Mouse (Mus musculus): ENCODE results near the gene Med25. TPM values are rescaled to one million over a fixed set of nuclear protein-coding genes. Genes with fewer than 3 reads are reported as not detected.

Gene Med25
- polyA plus RNA-seq, 1 experiment from 2014 or later = 86.6 TPM

DNA sequence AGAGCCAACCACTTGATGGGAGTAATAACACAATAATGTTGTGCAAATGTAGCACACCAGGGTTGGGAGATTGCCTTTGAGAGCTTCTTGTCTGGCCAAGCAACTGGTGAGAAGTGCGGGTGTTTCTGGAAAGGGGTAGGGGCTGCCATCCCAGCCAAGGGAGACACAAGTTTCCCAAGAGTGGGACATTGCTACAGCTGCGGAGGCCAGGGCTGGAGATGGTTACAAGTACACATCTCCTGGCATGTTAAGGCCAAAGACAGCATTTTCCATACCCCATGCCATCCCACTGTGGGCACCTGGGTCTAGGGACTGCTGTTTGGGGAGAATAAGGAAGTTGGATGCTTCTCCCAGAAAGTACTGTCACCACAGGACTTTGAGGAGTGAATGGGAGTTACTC, 39.4 kb downstream of the Med25 start:
- Histone ChIP-seq H3K36me3 (ENCODE audit: control insufficient read depth, insufficient read depth, low read length) (0 out of 2 replicates have a peak, but pooled peaks cover 2% of the 10 kb centered on the region), H3K4me3 (ENCODE audit: low read length) (no peak overlapping the region), H3K4me2 (ENCODE audit: low read depth, low read length) (0 out of 2 replicates have a peak overlapping the region, but pooled peaks have one; percentile 83), H3K4me1 (ENCODE audit: control insufficient read depth, insufficient read depth, low read length) (peaks cover 42% of the 10 kb centered on the region), H3K9ac (ENCODE audit: low read depth, low read length) (peak overlapping the region; percentile 21; the same call in 1 of the 2 replicates), H3K27ac (ENCODE audit: low read length) (no peak overlapping the region), H3K9me3 (ENCODE audit: control insufficient read depth, low read length) (no peaks in the 10 kb centered on the region), H3K27me3 (replicated peaks; ENCODE audit: control insufficient read depth, insufficient read depth, low read length) (no peaks in the 10 kb centered on the region)
- WGBS = 95% methylated on average over 2 of the region's 2 CpGs
- no peak for ATAC-seq

DNA sequence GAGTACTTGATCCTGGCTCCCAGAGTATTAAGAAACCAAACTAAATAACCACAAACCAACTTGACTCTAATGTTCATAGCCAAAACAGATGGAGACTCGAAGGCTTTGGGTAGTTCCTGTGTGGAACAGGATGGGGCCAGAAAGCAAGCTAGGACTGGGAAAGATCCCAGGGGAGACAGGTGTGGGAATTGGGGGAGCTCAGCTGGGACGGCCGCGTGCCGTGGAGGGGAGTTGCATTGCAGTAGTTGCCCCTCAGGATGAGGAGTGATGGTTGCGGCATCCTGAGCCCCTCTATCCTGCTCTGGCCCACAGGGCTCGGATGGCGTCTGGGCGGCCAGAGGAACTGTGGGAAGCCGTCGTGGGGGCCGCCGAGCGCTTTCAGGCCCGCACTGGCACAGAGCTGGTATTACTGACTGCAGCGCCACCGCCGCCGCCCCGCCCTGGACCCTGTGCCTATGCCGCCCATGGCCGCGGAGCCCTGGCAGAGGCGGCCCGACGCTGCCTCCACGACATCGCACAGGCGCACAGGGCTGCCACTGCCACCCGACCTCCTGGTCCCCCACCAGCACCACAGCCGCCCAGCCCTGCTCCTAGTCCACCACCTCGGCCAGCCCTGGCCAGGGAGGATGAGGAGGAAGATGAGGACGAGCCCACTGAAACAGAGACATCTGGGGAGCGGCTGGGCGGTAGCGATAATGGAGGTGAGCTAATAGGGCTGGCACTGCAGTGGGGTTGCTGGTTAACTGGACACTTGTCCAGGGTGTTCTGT, 40.1 kb downstream of the Med25 start:
- H3K9me3 ChIP-seq (ENCODE audit: control insufficient read depth, low read length) = no peaks in the 10 kb centered on the region
- no peak overlapping the region; the same call in 1 of the 2 replicates for H3K9ac ChIP-seq (ENCODE audit: low read depth, low read length)
- no peak overlapping the region for H3K4me2 ChIP-seq (ENCODE audit: low read depth, low read length)
- H3K4me3 ChIP-seq (ENCODE audit: low read length) = no peak overlapping the region
- no peaks in the 10 kb centered on the region for H3K27me3 ChIP-seq (replicated peaks; ENCODE audit: control insufficient read depth, insufficient read depth, low read length)
- no peak overlapping the region for H3K27ac ChIP-seq (ENCODE audit: low read length)
- 0 out of 2 replicates have a peak, but pooled peaks cover 2% of the 10 kb centered on the region for H3K36me3 ChIP-seq (ENCODE audit: control insufficient read depth, insufficient read depth, low read length)
- H3K4me1 ChIP-seq (ENCODE audit: control insufficient read depth, insufficient read depth, low read length) = peaks cover 44% of the 10 kb centered on the region
- ATAC-seq = no peak
- 87% methylated on average over 36 of the region's 36 CpGs for WGBS

DNA sequence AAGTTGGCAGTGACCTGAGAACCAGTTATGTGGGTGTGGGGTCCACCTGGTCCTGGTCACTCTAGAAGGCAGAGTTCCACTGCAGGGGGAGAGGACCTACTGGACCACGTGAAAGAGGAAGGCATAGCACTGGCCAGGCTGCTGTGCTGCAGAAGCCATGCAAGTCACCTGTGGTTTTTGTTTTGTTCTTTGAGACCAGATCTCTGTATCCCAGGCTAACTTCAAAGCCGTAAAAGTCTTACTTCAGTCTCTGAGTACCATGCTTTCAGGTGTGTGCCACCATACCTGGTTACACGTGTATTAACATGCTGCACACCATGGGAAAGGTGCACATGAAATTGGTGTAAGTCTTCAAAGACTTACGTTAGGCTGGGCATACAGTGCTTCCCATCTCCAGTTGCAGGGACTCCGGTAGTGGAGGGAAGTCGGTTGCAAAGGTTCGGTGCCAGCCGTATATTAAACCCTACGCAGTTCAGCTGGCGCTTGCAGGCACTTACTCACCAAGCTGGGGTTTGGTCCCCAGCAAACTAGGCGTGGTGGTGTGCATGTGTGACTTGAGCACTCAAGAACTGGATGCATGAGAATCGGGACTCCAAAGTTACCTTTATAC, 40.8 kb downstream of the Med25 start:
- H3K27me3 ChIP-seq (replicated peaks; ENCODE audit: control insufficient read depth, insufficient read depth, low read length) = no peaks in the 10 kb centered on the region
- H3K27ac ChIP-seq (ENCODE audit: low read length) = no peak overlapping the region
- ATAC-seq = no peak
- WGBS = 91% methylated on average over 12 of the region's 12 CpGs
- no peaks in the 10 kb centered on the region for H3K9me3 ChIP-seq (ENCODE audit: control insufficient read depth, low read length)
- no peak overlapping the region for H3K4me3 ChIP-seq (ENCODE audit: low read length)
- peaks cover 46% of the 10 kb centered on the region for H3K4me1 ChIP-seq (ENCODE audit: control insufficient read depth, insufficient read depth, low read length)
- peak overlapping the region; percentile 91; the same call in 1 of the 2 replicates for H3K9ac ChIP-seq (ENCODE audit: low read depth, low read length)
- H3K36me3 ChIP-seq (ENCODE audit: control insufficient read depth, insufficient read depth, low read length) = 0 out of 2 replicates have a peak, but pooled peaks cover 3% of the 10 kb centered on the region
- H3K4me2 ChIP-seq (ENCODE audit: low read depth, low read length) = no peak overlapping the region

DNA sequence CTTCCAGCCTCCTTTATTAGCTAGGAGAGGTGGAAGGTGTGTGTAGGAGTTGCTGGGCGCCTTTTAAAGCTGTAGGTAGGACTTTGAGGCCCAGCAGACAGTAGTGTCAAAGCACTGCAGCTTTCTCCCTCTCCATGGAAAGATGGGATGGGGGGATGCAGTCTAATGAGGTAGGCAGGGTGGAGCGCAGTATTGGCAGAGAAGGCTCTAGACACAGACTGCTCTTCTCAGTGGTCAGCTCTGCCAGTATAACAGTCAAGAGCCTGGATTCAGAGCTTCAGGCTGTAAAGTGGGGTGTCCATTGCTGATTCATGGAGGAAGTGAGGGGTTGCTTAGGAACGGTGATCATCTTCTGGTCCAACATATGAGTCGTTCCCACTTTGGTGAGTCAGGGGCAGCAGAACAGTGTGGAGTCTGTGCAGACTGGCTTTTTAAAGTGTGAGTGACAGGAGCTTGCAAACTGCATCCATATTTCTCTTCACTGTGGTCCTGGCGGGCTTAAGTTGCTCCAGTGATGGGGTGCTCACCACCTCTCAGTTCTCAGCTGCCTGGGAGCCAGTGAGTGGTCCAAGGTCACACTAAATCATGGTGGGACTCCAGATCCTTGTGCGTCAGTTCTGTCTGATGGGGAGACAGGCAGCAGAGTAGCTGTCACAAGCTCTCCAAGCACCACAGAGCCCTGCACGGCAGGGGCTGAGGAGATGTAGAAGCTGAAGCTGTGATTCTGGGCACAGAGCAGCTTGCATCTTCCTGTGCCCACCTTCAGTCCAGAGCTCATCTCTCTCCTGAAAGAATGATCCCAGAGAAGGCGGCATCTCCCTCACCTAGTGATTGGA, 41.5 kb downstream of the Med25 start:
- H3K9ac ChIP-seq (ENCODE audit: low read depth, low read length) = peak overlapping the region; percentile 91
- H3K27me3 ChIP-seq (replicated peaks; ENCODE audit: control insufficient read depth, insufficient read depth, low read length) = no peaks in the 10 kb centered on the region
- peak overlapping the region; percentile 82 for H3K4me3 ChIP-seq (ENCODE audit: low read length)
- H3K27ac ChIP-seq (ENCODE audit: low read length) = peak overlapping the region; percentile 99
- peaks cover 10% of the 10 kb centered on the region; the same call in 1 of the 2 replicates for H3K36me3 ChIP-seq (ENCODE audit: control insufficient read depth, insufficient read depth, low read length)
- H3K9me3 ChIP-seq (ENCODE audit: control insufficient read depth, low read length) = no peaks in the 10 kb centered on the region
- ATAC-seq = no peak
- H3K4me1 ChIP-seq (ENCODE audit: control insufficient read depth, insufficient read depth, low read length) = peaks cover 41% of the 10 kb centered on the region
- 77% methylated on average over 8 of the region's 8 CpGs for WGBS
- peak overlapping the region; percentile 67 for H3K4me2 ChIP-seq (ENCODE audit: low read depth, low read length)

DNA sequence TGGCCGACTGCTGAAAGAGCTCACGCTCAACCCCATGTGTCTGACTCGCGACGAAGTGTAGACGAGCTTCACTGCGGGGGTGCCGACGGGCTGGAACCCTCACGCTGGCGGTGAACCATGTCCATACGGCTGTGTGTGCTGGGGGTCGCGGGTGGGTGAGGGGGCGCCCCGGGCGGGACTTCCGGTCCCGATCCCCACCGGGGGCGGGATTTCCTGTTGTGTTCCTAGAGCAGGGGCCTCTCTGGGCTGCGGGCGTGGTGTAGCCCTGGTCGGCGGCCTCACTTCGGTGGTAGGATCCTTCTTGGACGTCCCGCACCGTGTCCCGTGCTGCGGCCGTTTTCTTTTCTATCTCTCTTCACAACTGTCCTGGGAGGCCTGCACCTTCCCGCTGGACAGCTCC, 42.4 kb downstream of the Med25 start:
- H3K9ac ChIP-seq (ENCODE audit: low read depth, low read length) = peak overlapping the region; percentile 91
- WGBS = under 1% methylated on average over 33 of the region's 33 CpGs
- peak overlapping the region; percentile 82 for H3K4me3 ChIP-seq (ENCODE audit: low read length)
- peak overlapping the region; percentile 67 for H3K4me2 ChIP-seq (ENCODE audit: low read depth, low read length)
- peaks cover 16% of the 10 kb centered on the region; the same call in 1 of the 2 replicates for H3K36me3 ChIP-seq (ENCODE audit: control insufficient read depth, insufficient read depth, low read length)
- H3K9me3 ChIP-seq (ENCODE audit: control insufficient read depth, low read length) = no peaks in the 10 kb centered on the region
- peak; percentile 45 for ATAC-seq
- peaks cover 33% of the 10 kb centered on the region for H3K4me1 ChIP-seq (ENCODE audit: control insufficient read depth, insufficient read depth, low read length)
- H3K27me3 ChIP-seq (replicated peaks; ENCODE audit: control insufficient read depth, insufficient read depth, low read length) = no peaks in the 10 kb centered on the region
- H3K27ac ChIP-seq (ENCODE audit: low read length) = peak overlapping the region; percentile 99

DNA sequence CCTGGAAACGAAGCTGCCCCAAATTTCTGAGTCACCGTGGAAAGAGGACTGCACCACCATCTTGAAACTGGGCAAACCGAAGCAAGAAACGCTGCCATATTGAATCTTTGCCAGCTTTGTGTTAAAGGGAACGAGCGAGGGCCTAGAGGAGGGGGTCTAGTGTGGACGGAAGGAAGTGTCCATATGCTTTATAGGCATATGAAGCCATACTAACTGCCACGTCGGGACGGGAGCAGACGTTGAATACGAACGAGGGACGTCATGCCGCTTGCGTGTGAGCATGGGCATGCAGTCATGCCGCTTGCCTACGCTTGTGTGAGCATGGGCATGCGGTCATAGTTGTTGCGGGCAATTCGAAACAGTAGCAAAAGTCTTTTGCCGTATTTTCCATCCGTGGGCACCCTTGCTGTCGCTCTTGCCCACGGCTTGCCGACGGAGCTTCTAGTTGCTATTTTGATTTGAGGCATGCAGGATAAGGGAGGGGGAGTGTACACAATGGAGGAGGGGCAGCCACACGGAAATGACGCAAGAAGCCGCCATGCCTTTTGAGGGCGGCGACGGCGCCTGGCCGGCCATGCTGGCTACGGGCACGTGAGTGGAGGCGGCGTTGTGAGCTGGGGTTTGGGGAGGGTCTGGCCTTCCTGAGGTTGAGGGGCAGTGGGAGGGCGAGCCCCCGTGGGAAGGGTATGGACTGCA, 42.9 kb downstream of the Med25 start:
- H3K4me1 ChIP-seq (ENCODE audit: control insufficient read depth, insufficient read depth, low read length) = peaks cover 31% of the 10 kb centered on the region
- no peaks in the 10 kb centered on the region for H3K9me3 ChIP-seq (ENCODE audit: control insufficient read depth, low read length)
- no peaks in the 10 kb centered on the region for H3K27me3 ChIP-seq (replicated peaks; ENCODE audit: control insufficient read depth, insufficient read depth, low read length)
- peak overlapping the region; percentile 82 for H3K4me3 ChIP-seq (ENCODE audit: low read length)
- peak overlapping the region; percentile 67 for H3K4me2 ChIP-seq (ENCODE audit: low read depth, low read length)
- ATAC-seq = peak; percentile 65
- H3K27ac ChIP-seq (ENCODE audit: low read length) = peak overlapping the region; percentile 99
- H3K36me3 ChIP-seq (ENCODE audit: control insufficient read depth, insufficient read depth, low read length) = peaks cover 17% of the 10 kb centered on the region; the same call in 1 of the 2 replicates
- under 1% methylated on average over 41 of the region's 41 CpGs for WGBS
- H3K9ac ChIP-seq (ENCODE audit: low read depth, low read length) = peak overlapping the region; percentile 91

DNA sequence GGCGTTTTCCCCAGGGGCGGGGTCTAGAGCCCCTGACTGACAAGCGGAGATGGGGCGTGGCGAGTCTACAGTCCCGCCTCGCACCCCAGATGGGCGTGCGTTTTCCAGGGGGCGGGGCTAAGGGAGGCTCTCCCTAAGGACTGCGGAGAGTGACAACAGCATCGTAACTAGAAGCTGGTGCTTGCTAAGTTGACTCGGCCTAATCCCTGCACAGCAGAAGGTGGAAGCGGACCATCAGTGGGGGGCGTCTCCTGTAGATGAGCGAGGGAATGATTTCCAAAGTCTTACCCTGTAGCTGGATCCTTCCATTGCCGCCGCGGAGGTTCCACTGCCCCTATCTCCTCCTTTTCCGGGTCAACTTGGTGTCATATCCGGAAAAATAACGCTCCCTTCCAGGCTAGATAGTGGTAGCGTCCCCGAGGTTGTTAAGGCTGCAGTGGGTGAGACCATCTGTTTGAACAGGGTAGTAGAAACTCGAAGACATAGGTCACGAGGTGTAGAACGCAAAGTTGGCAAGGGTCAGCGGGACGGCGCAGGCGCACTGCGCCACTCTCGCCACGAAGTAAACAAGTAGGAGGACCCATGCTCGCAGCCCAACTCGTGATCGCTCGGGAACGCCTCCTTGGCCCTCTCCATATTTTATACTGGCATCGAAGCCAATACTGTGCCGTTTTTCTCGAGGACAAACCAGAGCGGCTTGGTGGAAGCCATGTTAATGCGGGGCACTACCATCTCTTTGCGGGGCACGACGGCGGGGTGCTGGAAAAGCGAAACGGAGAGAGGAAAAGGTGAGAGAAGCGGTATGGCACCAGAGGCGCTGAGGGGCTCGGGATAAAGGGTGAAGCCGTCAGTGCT, 43.7 kb downstream of the Med25 start, which contains the start of the genes Akt1s1 and Tbc1d17:
Akt1s1 (plus strand) TSS at position 431 of the 855 bp plus-strand sequence.
Tbc1d17 (minus strand) TSS at position 519 of the 855 bp plus-strand sequence.
- Histone ChIP-seq H3K27me3 (replicated peaks; ENCODE audit: control insufficient read depth, insufficient read depth, low read length) (no peaks in the 10 kb centered on the region), H3K9ac (ENCODE audit: low read depth, low read length) (peak within 1 kb of the TSS; percentile 91), H3K36me3 (ENCODE audit: control insufficient read depth, insufficient read depth, low read length) (peaks cover 22% of the 10 kb centered on the region; the same call in 1 of the 2 replicates), H3K4me1 (ENCODE audit: control insufficient read depth, insufficient read depth, low read length) (peaks cover 28% of the 10 kb centered on the region), H3K4me2 (ENCODE audit: low read depth, low read length) (peak within 1 kb of the TSS; percentile 94), H3K4me3 (ENCODE audit: low read length) (peak within 1 kb of the TSS; percentile 82), H3K27ac (ENCODE audit: low read length) (peak within 1 kb of the TSS; percentile 99), H3K9me3 (ENCODE audit: control insufficient read depth, low read length) (no peaks in the 10 kb centered on the region)
- peak; percentile 83 for ATAC-seq
- WGBS = under 1% methylated on average over 54 of the region's 54 CpGs

DNA sequence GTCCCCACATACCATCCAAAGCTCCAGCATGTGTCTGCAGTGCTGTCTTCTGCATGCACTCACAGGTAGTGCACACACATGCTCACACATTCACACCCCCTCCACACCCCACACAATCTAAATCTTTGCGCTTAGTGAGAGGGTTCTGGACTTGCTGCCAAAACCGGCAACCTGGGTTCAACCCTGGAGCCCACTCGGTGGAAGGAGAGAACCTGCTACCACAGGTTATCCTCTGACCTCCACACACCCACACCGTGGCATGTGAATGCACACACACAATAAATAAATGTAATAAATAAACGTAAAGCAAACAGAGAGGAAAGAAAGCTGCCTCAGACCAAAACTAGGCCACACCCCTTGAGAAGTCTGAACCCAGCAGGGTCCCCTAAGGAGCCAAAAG, 44.7 kb downstream of the Med25 start:
- H3K4me2 ChIP-seq (ENCODE audit: low read depth, low read length) = peak overlapping the region; percentile 94
- no peaks in the 10 kb centered on the region for H3K9me3 ChIP-seq (ENCODE audit: control insufficient read depth, low read length)
- H3K4me3 ChIP-seq (ENCODE audit: low read length) = peak overlapping the region; percentile 82
- H3K36me3 ChIP-seq (ENCODE audit: control insufficient read depth, insufficient read depth, low read length) = peaks cover 25% of the 10 kb centered on the region
- H3K27me3 ChIP-seq (replicated peaks; ENCODE audit: control insufficient read depth, insufficient read depth, low read length) = no peaks in the 10 kb centered on the region
- 64% methylated on average over 5 of the region's 5 CpGs for WGBS
- peak overlapping the region; percentile 62 for H3K9ac ChIP-seq (ENCODE audit: low read depth, low read length)
- peaks cover 19% of the 10 kb centered on the region for H3K4me1 ChIP-seq (ENCODE audit: control insufficient read depth, insufficient read depth, low read length)
- no peak for ATAC-seq
- no peak overlapping the region for H3K27ac ChIP-seq (ENCODE audit: low read length)
